Mouse (Mus musculus) MEL (cell line): ENCODE measurements at regions not wholly inside any gene's neighbourhood (a gene's known extent, or its start where the extent isn't known, plus 50 kb on each side); places are given as distances from the start of the nearest gene placed in this dataset.

ENCODE experiments used
- CTCF ChIP-seq, 3 experiments: IDR thresholded peaks in 2 of 3; conservative IDR thresholded peaks in 1 of 3; 2 replicates each; pipeline ENCODE4 v1.5.1; 2011 to 2012; ENCODE audit warnings: low read length in 3 of 3, low read depth in 2 of 3, mild to moderate bottlenecking in 2 of 3, improper control_type of control experiment in 1 of 3, inconsistent platforms in 1 of 3, mixed read lengths in 1 of 3, moderate library complexity in 1 of 3; ENCODE audit not compliant: control insufficient read depth in 1 of 3, insufficient read depth in 1 of 3, poor library complexity in 1 of 3, severe bottlenecking in 1 of 3
- JUND ChIP-seq: IDR thresholded peaks from 2 replicates; pipeline ENCODE4 v1.6.1; 2011; ENCODE audit warnings: low read depth, mild to moderate bottlenecking, improper control_type of control experiment, low read length
- MEF2A ChIP-seq: IDR thresholded peaks from 2 replicates; pipeline ENCODE4 v1.6.1; 2014; ENCODE audit warnings: low read depth, mild to moderate bottlenecking, inconsistent platforms, low read length, improper control_type of control experiment; ENCODE audit not compliant: poor library complexity, insufficient replicate concordance, severe bottlenecking; ENCODE audit errors: extremely low read depth
- MXI1 ChIP-seq: IDR thresholded peaks from 2 replicates; pipeline ENCODE4 v1.6.1; 2011; ENCODE audit warnings: mild to moderate bottlenecking, low read depth, low read length, improper control_type of control experiment
- POLR2A ChIP-seq, 2 experiments: IDR thresholded peaks; 2 replicates each; pipeline ENCODE4 v1.6.1; 2011 to 2012; ENCODE audit warnings: low read length in 2 of 2, mild to moderate bottlenecking in 2 of 2, control low read depth in 1 of 2, improper control_type of control experiment in 1 of 2, low read depth in 1 of 2, moderate library complexity in 1 of 2; ENCODE audit not compliant: control insufficient read depth in 1 of 2, insufficient read depth in 1 of 2, poor library complexity in 1 of 2
- RAD21 ChIP-seq: IDR thresholded peaks from 2 replicates; pipeline ENCODE4 v1.6.1; 2011; ENCODE audit warnings: mild to moderate bottlenecking, low read depth, low read length, improper control_type of control experiment
- SIN3A ChIP-seq: IDR thresholded peaks from 2 replicates; pipeline ENCODE4 v1.6.1; 2012; ENCODE audit warnings: low read length, improper control_type of control experiment, inconsistent platforms
- TBP ChIP-seq: IDR thresholded peaks from 2 replicates; pipeline ENCODE4 v1.8.0; 2011; ENCODE audit warnings: low read depth, low read length, improper control_type of control experiment
- TCF12 ChIP-seq: IDR thresholded peaks from 2 replicates; pipeline ENCODE4 v1.6.1; 2014; ENCODE audit warnings: low read depth, mild to moderate bottlenecking, inconsistent platforms, low read length, improper control_type of control experiment, moderate library complexity
- USF2 ChIP-seq, 2 experiments: IDR thresholded peaks; 2 replicates each; pipeline ENCODE4 v1.6.1; 2011 to 2012; ENCODE audit warnings: improper control_type of control experiment in 2 of 2, low read length in 2 of 2, borderline replicate concordance in 1 of 2, inconsistent platforms in 1 of 2, low read depth in 1 of 2, mild to moderate bottlenecking in 1 of 2; ENCODE audit not compliant: insufficient read depth in 1 of 2

GRCm38 (mm10) chr6:31324717-31325116 lies 73.8 kb upstream of the Mkln1 start:
- TF ChIP-seq RAD21: no peak
- no peak for TF ChIP-seq MXI1
- TF ChIP-seq USF2 (IDR thresholded peaks at IDR 0.05; ENCODE audit: borderline replicate concordance in 1 of 2, insufficient read depth in 1 of 2, low read depth in 1 of 2, low read length in 2 of 2): no peak
- no peak for TF ChIP-seq POLR2A (IDR thresholded peaks at IDR 0.05; ENCODE audit: control insufficient read depth in 1 of 2, insufficient read depth in 1 of 2, low read depth in 1 of 2, low read length in 2 of 2, poor library complexity in 1 of 2)
- TF ChIP-seq SIN3A: no peak
- no peak for TF ChIP-seq CTCF (IDR thresholded peaks at IDR 0.05 in 2 of 3, conservative IDR thresholded peaks at IDR 0.05 in 1 of 3; ENCODE audit: control insufficient read depth in 1 of 3, insufficient read depth in 1 of 3, low read depth in 2 of 3, low read length in 3 of 3, poor library complexity in 1 of 3, severe bottlenecking in 1 of 3)
- TF ChIP-seq JUND: no peak
- TF ChIP-seq TCF12: no peak
- no peak for TF ChIP-seq MEF2A
- no peak for TF ChIP-seq TBP
